25 mouse cellular contexts compared by ENCODE assay signal in the genomic region with DNA sequence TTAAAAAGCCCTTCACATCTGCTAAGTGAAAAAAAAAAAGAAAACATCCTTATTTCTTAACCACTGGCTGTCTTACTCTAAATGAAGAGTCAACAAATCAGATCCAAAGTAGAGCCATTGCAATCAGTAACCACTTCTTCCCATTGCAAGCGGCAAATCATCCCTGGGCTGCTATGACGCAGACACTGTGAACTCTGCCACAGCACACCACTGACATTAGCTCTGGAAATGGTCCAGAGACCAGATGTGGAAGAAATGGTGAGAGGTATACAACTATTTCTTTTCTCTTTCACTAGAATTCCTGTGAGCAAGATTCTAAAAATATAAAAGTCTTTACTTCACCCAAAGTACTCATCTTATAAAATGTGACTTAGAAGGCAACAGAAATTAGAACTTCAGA. TPM values are rescaled to one million over a fixed set of nuclear protein-coding genes. Genes with fewer than 3 reads are reported as not detected.
A peak's percentile ranks its signal among the peaks of the same experiment; 100 is the strongest.
DNase-seq lines count a peak whose midpoint lies in the region; ATAC-seq lines count a peak whose summit lies in the region.
"Had no signal": no experiment of that assay in that cellular context is flagged by ENCODE, and none has a peak within 500 bp of the region (broad histone marks: within the 10 kb centered on the region; RNA-seq: fewer than 3 reads in every experiment).

No protein-coding gene starts in this region.

- no peak for ATAC-seq in monocyte, adult 5-6 weeks (replicated peaks; ENCODE audit: insufficient number of reproducible peaks, low FRiP score, low TSS enrichment, poor library complexity, severe bottlenecking)
- ATAC-seq: activated CD4-positive, CD25-positive, alpha-beta regulatory T cell, adult 4 months; CD4-positive, CD25-positive, alpha-beta regulatory T cell, adult 4 months; Patski had no signal

- DNase-seq in 3T3-L1 (ENCODE audit: low read depth, low spot score) = peak; percentile 55
- DNase-seq in NIH3T3 (ENCODE audit: low read depth) = peak; percentile 68
- peak; percentile 40 for DNase-seq in adipocyte (ENCODE audit: low spot score)
- DNase-seq in kidney, postnatal 10 days = no peak
- no peak for DNase-seq in cerebellum, postnatal 36 days
- DNase-seq: adrenal gland, adult 2 months; adrenal gland, adult 8-10 months; adrenal gland, postnatal 10 days; adrenal gland, postnatal 14 days; adrenal gland, postnatal 25 days; adrenal gland, postnatal 36 days; B cell, adult 2 months; cerebellum, adult 11 months; cerebellum, adult 11-12 months; cerebellum, adult 18-20 months; cerebellum, adult 2 months; cerebellum, adult 8-10 months; cerebellum, adult 9-10 months had no signal

RNA-seq across cellular contexts. Expression of gene Wnt16, which starts 41.3 kb away (rescaled TPM):
- total RNA-seq in monocyte, adult 5-6 weeks (2017) = not detected in 3 replicates
- total RNA-seq: adrenal gland, adult 18-20 months; adrenal gland, adult 2 months; adrenal gland, postnatal 25 days; G1E; MEL had no signal

Comparison
In these comparisons a context has a peak if more than half of its experiments do, and no peak if none do; other contexts are left out.
1. DNase-seq: peak in 3T3-L1 (single experiment), NIH3T3 (single experiment) and adipocyte (single experiment); none in kidney, postnatal 10 days (single experiment) and cerebellum, postnatal 36 days (0 of 2).